Mouse (Mus musculus) bone marrow macrophage, adult 2 months (primary cell): ENCODE measurements around the gene Col13a1. TPM values are rescaled to one million over a fixed set of nuclear protein-coding genes. Genes with fewer than 3 reads are reported as not detected.

Source experiments
- H3K27ac ChIP-seq: 2 replicates; pipeline ENCODE4 v1.5.1; 2012; ENCODE audit warnings: low read depth, low read length; ENCODE audit not compliant: insufficient read depth
- H3K4me1 ChIP-seq: 2 replicates; pipeline ENCODE4 v1.6.1; 2012; ENCODE audit warnings: low read length; ENCODE audit not compliant: control insufficient read depth, insufficient read depth
- H3K4me3 ChIP-seq: 2 replicates; pipeline ENCODE4 v1.5.1; 2012; ENCODE audit warnings: mild to moderate bottlenecking, low read length, moderate library complexity; ENCODE audit not compliant: insufficient read depth
- CTCF ChIP-seq: IDR thresholded peaks from 2 replicates; pipeline ENCODE4 v1.5.1; 2012; ENCODE audit warnings: low read depth, mild to moderate bottlenecking, low read length, moderate library complexity
- POLR2A ChIP-seq: IDR thresholded peaks from 2 replicates; pipeline ENCODE4 v1.6.1; 2012; ENCODE audit warnings: mild to moderate bottlenecking, low read depth, low read length, borderline replicate concordance
- polyA plus RNA-seq: library from polyadenylated mRNA; stranded (reverse); fragments of >200 nt; gene quantifications from 2 replicates; pipeline ENCODE4 v1.2.4, GENCODE M21; 2012; ENCODE audit not compliant: missing spikeins, insufficient read depth, insufficient read length

Col13a1 gene
- polyA plus RNA-seq, 1 experiment, result not detected

GRCm38 (mm10) chr10:61855139-61855675 is 123.7 kb downstream of the Col13a1 start:
- Histone ChIP-seq H3K4me1 (no peaks in the 10 kb centered on the region), H3K4me3 (no peak overlapping the region)
- TF ChIP-seq POLR2A (no peak), CTCF (no peak)

DNA sequence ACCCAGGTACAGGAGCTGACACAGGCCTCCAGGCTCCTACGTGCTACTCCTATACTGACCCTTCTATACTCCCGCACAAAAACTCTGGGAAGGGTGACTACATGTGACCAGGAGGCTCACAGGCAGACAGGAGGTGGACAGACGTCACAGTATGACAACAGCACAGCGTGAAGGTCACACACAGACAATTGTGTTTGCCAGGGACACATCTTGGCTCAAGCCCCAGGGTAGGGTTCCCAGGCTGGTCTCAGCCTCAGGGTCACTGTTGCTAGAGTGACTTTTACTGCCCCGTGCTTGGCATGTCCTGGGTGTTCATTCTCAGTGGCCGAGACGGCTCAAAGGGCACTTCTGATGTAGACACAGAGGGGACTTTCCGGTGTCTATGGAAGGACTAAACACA is 126.1 kb downstream of the Col13a1 start:
- no peak for TF ChIP-seq POLR2A
- no peak for TF ChIP-seq CTCF
- H3K4me3 ChIP-seq, result no peak overlapping the region
- no peaks in the 10 kb centered on the region for H3K4me1 ChIP-seq
- no peak overlapping the region for H3K27ac ChIP-seq

More at GRCm38 (mm10) chr10:61855139-61855675, 123.7 kb downstream of the Col13a1 start:
- no peak overlapping the region for H3K27ac ChIP-seq

- no peaks in the 10 kb centered on the region for H3K4me1 ChIP-seq
- TF ChIP-seq POLR2A, result no peak
- no peak for TF ChIP-seq CTCF
- no peak overlapping the region for H3K4me3 ChIP-seq
- no peak overlapping the region for H3K27ac ChIP-seq
Observed at GRCm38 (mm10) chr10:61848553-61848952, 130.4 kb downstream of the Col13a1 start.

DNA sequence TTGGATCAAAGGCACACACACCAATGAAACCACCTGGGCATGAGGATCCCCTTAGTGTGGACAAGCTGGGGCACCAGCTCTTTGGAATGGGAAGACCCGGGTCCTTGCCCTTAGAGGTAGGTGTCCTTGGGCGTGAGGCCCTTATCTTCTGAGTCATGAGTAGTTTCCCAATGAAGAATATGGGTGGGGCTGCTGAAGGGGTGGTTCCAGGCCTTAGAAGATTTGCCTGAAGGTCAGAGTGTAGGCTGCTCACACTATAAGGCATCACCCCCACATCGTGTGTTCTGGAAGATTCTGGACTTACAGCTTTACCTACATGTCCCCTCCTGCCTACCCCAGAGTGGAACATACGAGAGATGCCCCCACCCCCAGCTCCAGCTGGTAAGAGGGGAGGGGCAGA is 133.4 kb downstream of the Col13a1 start:
- no peak for TF ChIP-seq POLR2A
- TF ChIP-seq CTCF, result no peak
- H3K4me1 ChIP-seq, result no peaks in the 10 kb centered on the region
- no peak overlapping the region for H3K4me3 ChIP-seq
- no peak overlapping the region for H3K27ac ChIP-seq

GRCm38 (mm10) chr10:61844475-61844874 is 134.4 kb downstream of the Col13a1 start:
- H3K27ac ChIP-seq, result no peak overlapping the region

GRCm38 (mm10) chr10:61842261-61842660 is 136.6 kb downstream of the Col13a1 start:
- no peak overlapping the region for H3K4me3 ChIP-seq
- TF ChIP-seq CTCF, result no peak

More at GRCm38 (mm10) chr10:61844475-61844874, 134.4 kb downstream of the Col13a1 start:
- Histone ChIP-seq H3K4me3 (no peak overlapping the region), H3K4me1 (no peaks in the 10 kb centered on the region)
- TF ChIP-seq POLR2A, result no peak
- TF ChIP-seq CTCF, result no peak

DNA sequence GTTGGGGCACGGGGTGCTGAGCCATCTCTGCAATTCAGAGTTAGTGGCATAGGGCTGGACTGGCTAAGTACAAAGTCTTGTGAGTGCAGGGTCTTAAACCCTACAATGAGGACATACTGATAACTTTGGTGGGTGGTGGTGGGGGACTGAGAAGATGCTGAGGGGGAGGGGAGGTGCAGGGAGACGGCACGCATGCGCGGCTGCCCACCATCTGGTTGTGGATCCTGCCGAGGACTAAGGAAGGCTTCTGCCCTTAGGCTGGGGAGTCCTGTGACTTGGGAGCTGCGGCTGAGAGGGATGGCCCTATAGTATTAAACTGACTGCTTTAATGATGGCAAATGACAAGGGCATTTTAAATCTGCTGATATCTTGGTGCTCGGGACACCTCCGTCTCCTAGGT is 139.6 kb downstream of the Col13a1 start:
- no peak for TF ChIP-seq CTCF
- Histone ChIP-seq H3K27ac (no peak overlapping the region), H3K4me1 (no peaks in the 10 kb centered on the region), H3K4me3 (no peak overlapping the region)

More at GRCm38 (mm10) chr10:61842261-61842660, 136.6 kb downstream of the Col13a1 start:
- H3K27ac ChIP-seq, result no peak overlapping the region
- H3K4me1 ChIP-seq, result no peaks in the 10 kb centered on the region

- no peak overlapping the region for H3K4me3 ChIP-seq
- no peak overlapping the region for H3K27ac ChIP-seq
- H3K4me1 ChIP-seq, result no peaks in the 10 kb centered on the region
- peak; percentile 93 for TF ChIP-seq CTCF
- TF ChIP-seq POLR2A, result no peak
Observed at GRCm38 (mm10) chr10:61838769-61839168, 140.1 kb downstream of the Col13a1 start.

DNA sequence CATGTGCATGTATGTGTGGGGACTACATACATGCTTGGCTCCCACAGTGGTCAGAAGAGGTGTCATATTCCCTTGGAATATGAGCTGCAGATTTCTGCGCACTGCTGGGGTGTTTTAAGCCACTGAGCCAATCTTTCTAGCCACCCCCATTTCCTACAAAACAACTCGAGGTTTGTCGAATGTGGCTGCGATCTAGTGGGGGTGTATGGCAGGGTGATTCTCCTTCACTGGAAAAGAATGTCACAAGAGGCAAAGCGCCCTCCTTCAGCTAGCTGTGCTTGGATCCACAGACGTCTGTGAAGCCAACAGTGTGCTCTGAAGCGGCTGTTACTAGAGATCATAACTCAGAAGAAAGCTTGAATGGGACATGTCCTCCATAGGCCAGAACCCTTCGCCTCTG is 141.6 kb downstream of the Col13a1 start:
- Histone ChIP-seq H3K4me3 (no peak overlapping the region), H3K27ac (no peak overlapping the region), H3K4me1 (no peaks in the 10 kb centered on the region)
- no peak for TF ChIP-seq CTCF
- TF ChIP-seq POLR2A, result no peak

DNA sequence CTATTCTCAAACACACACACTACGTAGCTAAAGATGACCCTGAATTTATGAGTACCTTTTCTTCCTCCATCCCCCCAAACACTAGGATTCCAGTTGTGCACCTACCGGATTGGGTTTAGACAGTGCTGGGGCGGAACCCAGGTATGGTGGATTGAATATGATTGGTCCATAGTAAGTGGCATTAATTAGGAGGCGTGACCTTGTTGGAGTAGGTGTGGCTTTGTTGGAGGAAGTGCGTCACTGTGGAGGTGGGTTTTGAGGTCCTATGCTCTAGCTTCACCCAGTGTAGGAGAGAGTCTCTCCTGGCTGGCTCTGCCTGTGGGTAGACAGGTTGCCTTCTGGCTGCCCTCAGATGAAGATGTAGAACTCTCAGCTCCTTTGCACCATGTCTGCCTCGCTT is 144.6 kb downstream of the Col13a1 start:
- Histone ChIP-seq H3K4me3 (no peak overlapping the region), H3K4me1 (no peaks in the 10 kb centered on the region), H3K27ac (no peak overlapping the region)
- TF ChIP-seq POLR2A (no peak), CTCF (no peak)

DNA sequence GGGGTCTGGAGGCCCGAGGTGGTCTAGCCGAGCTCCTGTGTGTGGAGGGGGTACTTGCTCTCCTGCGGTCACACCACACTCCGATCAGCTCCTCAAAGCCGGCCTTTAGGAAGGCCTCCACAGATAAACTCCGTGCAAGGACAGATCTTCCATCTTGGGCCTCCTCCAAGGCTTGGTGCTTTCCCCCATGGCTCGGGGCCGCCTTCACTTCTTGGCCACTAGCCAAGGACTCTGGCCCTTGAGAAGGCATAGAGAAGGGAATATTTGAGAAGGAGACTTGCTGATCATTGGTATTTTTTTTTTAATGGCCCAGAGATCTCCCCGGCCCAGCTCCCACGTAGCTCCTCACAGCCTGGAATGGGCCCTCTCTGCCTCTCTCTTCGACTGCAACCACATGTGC is 146.2 kb downstream of the Col13a1 start:
- H3K27ac ChIP-seq, result no peak overlapping the region
- no peaks in the 10 kb centered on the region for H3K4me1 ChIP-seq
- TF ChIP-seq CTCF (no peak), POLR2A (no peak)
- no peak overlapping the region for H3K4me3 ChIP-seq
